Mouse (Mus musculus): ENCODE measurements around the gene Ttc7b. TPM values are rescaled to one million over a fixed set of nuclear protein-coding genes. Genes with fewer than 3 reads are reported as not detected.
A peak's percentile ranks its signal among the peaks of the same experiment; 100 is the strongest.

Ttc7b gene
- polyA plus RNA-seq, 1 experiment from 2014 or later, result 4.0 TPM

GRCm38 (mm10) chr12:100481443-100482026, 39.1 kb downstream of the Ttc7b start:
- no peak overlapping the region for H3K4me2 ChIP-seq (replicated peaks)
- H3K9ac ChIP-seq, result no peak overlapping the region
- no peak overlapping the region for H3K27ac ChIP-seq
- ATAC-seq, result no peak
- peaks cover 7% of the 10 kb centered on the region; the same call in 1 of the 2 replicates for H3K4me1 ChIP-seq (replicated peaks)
- no peaks in the 10 kb centered on the region for H3K9me3 ChIP-seq
- WGBS, result 82% methylated on average over 8 of the region's 8 CpGs
- H3K36me3 ChIP-seq, result no peaks in the 10 kb centered on the region
- no peak overlapping the region for H3K4me3 ChIP-seq (replicated peaks)
- H3K27me3 ChIP-seq (replicated peaks), result no peaks in the 10 kb centered on the region

GRCm38 (mm10) chr12:100480642-100481442, 39.8 kb downstream of the Ttc7b start:
- H3K4me2 ChIP-seq (replicated peaks), result no peak overlapping the region
- H3K4me3 ChIP-seq (replicated peaks), result no peak overlapping the region
- no peak for ATAC-seq
- no peak overlapping the region for H3K9ac ChIP-seq
- no peaks in the 10 kb centered on the region for H3K27me3 ChIP-seq (replicated peaks)
- H3K4me1 ChIP-seq (replicated peaks), result peaks cover 7% of the 10 kb centered on the region; the same call in 1 of the 2 replicates
- H3K9me3 ChIP-seq, result no peaks in the 10 kb centered on the region
- 82% methylated on average over 15 of the region's 15 CpGs for WGBS
- H3K36me3 ChIP-seq, result no peaks in the 10 kb centered on the region
- 0 out of 2 replicates have a peak overlapping the region, but pooled peaks have one; percentile 36 for H3K27ac ChIP-seq

DNA sequence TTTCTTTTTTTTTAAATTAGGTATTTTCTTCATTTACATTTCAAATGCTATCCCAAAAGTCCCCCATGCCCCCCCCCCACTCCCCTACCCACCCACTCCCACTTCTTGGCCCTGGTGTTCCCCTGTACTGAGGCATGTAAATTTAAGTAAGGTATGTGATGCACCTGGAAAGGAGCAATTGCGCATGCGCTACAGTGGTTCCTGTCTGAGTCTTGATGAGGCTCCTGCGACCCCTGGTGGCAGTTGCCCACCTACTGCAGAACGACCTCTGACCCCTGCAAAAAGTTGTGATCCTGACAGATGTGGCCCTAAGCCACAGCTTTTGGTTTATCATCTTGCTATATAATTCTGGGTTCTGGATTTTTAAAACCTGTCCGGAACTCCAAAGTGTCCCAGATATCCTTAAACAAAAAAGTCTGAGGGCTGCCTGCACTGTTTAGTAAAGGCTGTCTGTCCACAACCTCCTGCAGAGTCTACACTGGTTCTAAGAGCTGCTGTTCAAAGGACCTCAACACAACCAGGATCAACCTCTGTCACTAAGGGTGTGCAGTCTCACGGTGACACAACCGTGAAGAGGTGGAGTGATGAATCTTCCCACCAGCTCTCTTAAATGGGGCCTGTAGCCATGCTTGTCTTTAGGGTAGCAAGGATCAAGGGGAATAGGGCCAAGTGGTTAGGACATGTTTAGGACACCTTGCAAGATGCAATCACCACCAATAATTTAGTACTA, 40.6 kb downstream of the Ttc7b start:
- ATAC-seq, result peak; percentile 63

GRCm38 (mm10) chr12:100479270-100479869, 41.3 kb downstream of the Ttc7b start:
- no peak overlapping the region for H3K4me3 ChIP-seq (replicated peaks)
- peak overlapping the region; percentile 77 for H3K27ac ChIP-seq
- no peaks in the 10 kb centered on the region for H3K9me3 ChIP-seq
- H3K4me1 ChIP-seq (replicated peaks), result peaks cover 7% of the 10 kb centered on the region; the same call in 1 of the 2 replicates
- WGBS, result 54% methylated on average over 10 of the region's 10 CpGs
- no peaks in the 10 kb centered on the region for H3K36me3 ChIP-seq
- H3K9ac ChIP-seq, result no peak overlapping the region
- peak overlapping the region; percentile 24 for H3K4me2 ChIP-seq (replicated peaks)
- ATAC-seq, result peak; percentile 76
- no peaks in the 10 kb centered on the region for H3K27me3 ChIP-seq (replicated peaks)

More for the DNA sequence above, 40.6 kb downstream of the Ttc7b start:
- Histone ChIP-seq H3K27ac (0 out of 2 replicates have a peak overlapping the region, but pooled peaks have one; percentile 36), H3K9me3 (no peaks in the 10 kb centered on the region), H3K4me2 (replicated peaks) (no peak overlapping the region), H3K4me3 (replicated peaks) (no peak overlapping the region), H3K9ac (no peak overlapping the region), H3K27me3 (replicated peaks) (no peaks in the 10 kb centered on the region), H3K4me1 (replicated peaks) (peaks cover 7% of the 10 kb centered on the region; the same call in 1 of the 2 replicates), H3K36me3 (no peaks in the 10 kb centered on the region)
- WGBS, result 34% methylated on average over 7 of the region's 7 CpGs

DNA sequence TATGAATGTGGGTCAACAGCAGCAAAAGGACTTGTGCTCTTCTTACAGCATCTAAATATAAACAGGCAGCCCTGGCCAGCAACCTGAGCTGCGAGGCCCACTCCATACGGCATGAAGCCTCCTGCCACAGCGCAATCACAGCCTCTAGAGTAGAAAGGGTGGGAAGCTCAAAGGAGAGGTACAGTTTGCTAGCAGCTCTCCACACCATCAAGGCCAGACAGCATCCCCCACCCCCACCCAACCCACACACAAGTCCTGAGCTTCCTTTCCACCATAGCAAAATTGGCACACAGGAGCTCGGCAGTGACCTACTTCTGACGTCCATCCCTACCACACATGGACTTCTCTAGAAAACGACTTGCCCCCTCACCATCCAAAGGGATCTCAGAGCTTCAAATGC, 42.0 kb downstream of the Ttc7b start:
- H3K36me3 ChIP-seq, result no peaks in the 10 kb centered on the region
- 71% methylated on average over 6 of the region's 6 CpGs for WGBS
- no peaks in the 10 kb centered on the region for H3K27me3 ChIP-seq (replicated peaks)
- no peaks in the 10 kb centered on the region for H3K9me3 ChIP-seq
- H3K27ac ChIP-seq, result peak overlapping the region; percentile 77
- H3K4me1 ChIP-seq (replicated peaks), result peaks cover 7% of the 10 kb centered on the region; the same call in 1 of the 2 replicates
- no peak overlapping the region for H3K9ac ChIP-seq
- peak overlapping the region; percentile 24 for H3K4me2 ChIP-seq (replicated peaks)
- no peak for ATAC-seq
- no peak overlapping the region for H3K4me3 ChIP-seq (replicated peaks)

- H3K9me3 ChIP-seq, result no peaks in the 10 kb centered on the region
- H3K27ac ChIP-seq, result no peak overlapping the region
- H3K4me2 ChIP-seq (replicated peaks), result no peak overlapping the region
- H3K4me3 ChIP-seq (replicated peaks), result no peak overlapping the region
- no peaks in the 10 kb centered on the region for H3K36me3 ChIP-seq
- no peak overlapping the region for H3K9ac ChIP-seq
- no peaks in the 10 kb centered on the region for H3K27me3 ChIP-seq (replicated peaks)
- WGBS, result 61% methylated on average over 6 of the region's 6 CpGs
- no peak for ATAC-seq
- H3K4me1 ChIP-seq (replicated peaks), result peaks cover 7% of the 10 kb centered on the region; the same call in 1 of the 2 replicates
These were observed 42.5 kb downstream of the Ttc7b start for GRCm38 (mm10) chr12:100478151-100478550.

GRCm38 (mm10) chr12:100477474-100477873, 43.2 kb downstream of the Ttc7b start:
- ATAC-seq, result no peak
- H3K4me3 ChIP-seq (replicated peaks), result no peak overlapping the region
- no peak overlapping the region for H3K27ac ChIP-seq
- no peak overlapping the region for H3K9ac ChIP-seq
- H3K27me3 ChIP-seq (replicated peaks), result no peaks in the 10 kb centered on the region
- H3K4me1 ChIP-seq (replicated peaks), result peaks cover 7% of the 10 kb centered on the region; the same call in 1 of the 2 replicates
- no peak overlapping the region for H3K4me2 ChIP-seq (replicated peaks)
- 87% methylated on average over 6 of the region's 6 CpGs for WGBS
- no peaks in the 10 kb centered on the region for H3K36me3 ChIP-seq
- no peaks in the 10 kb centered on the region for H3K9me3 ChIP-seq

DNA sequence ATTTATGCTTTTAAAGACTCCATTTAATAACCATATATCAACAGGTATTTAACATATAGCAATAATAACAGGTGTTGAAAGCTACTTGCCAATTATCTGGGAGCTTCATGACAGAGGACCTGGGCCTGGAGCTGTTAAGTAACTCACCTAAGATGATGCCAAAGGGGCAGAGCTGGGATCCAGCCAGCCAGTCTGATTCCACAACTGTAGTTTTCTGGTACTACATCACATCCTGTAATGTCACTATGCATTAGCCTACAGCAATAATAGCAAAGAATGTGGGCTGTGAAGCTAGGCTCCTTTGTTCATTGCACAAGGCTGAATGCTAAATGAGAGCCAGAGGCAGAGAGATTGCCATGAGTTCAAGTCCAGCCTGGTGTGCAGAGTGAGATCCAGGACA, 44.3 kb downstream of the Ttc7b start:
- H3K36me3 ChIP-seq, result no peaks in the 10 kb centered on the region
- H3K9ac ChIP-seq, result no peak overlapping the region
- no peak overlapping the region for H3K4me3 ChIP-seq (replicated peaks)
- peaks cover 7% of the 10 kb centered on the region; the same call in 1 of the 2 replicates for H3K4me1 ChIP-seq (replicated peaks)
- no peak overlapping the region for H3K27ac ChIP-seq
- no peaks in the 10 kb centered on the region for H3K9me3 ChIP-seq
- no peak overlapping the region for H3K4me2 ChIP-seq (replicated peaks)
- H3K27me3 ChIP-seq (replicated peaks), result no peaks in the 10 kb centered on the region
- no peak for ATAC-seq

DNA sequence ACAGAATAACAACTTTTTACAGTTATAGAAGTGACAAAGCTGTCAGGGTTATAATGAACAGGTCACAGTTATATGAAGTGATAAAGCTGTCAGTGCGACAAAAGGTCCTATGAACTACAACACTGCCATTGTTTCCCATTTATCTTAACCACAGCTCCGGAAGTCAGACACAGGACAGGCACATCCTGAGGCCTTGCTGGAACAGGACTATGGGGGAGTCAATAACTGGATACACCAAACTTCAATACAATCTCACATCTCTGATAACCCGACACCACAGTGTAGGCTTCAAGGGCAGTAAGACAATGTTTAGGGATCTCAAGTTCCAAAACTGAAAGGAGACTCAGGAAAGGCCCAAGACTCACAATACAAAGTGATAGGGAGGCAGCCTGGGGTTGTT, 45.1 kb downstream of the Ttc7b start:
- H3K36me3 ChIP-seq, result no peaks in the 10 kb centered on the region
- H3K4me3 ChIP-seq (replicated peaks), result no peak overlapping the region
- no peaks in the 10 kb centered on the region for H3K27me3 ChIP-seq (replicated peaks)
- H3K27ac ChIP-seq, result peak overlapping the region; percentile 42
- H3K9ac ChIP-seq, result no peak overlapping the region
- H3K9me3 ChIP-seq, result no peaks in the 10 kb centered on the region
- 50% methylated on average over 3 of the region's 3 CpGs for WGBS
- ATAC-seq, result no peak
- no peak overlapping the region for H3K4me2 ChIP-seq (replicated peaks)
- H3K4me1 ChIP-seq (replicated peaks), result peaks cover 6% of the 10 kb centered on the region; the same call in 1 of the 2 replicates

- peaks cover 3% of the 10 kb centered on the region; the same call in 1 of the 2 replicates for H3K4me1 ChIP-seq (replicated peaks)
- H3K27ac ChIP-seq, result peak overlapping the region; percentile 85
- no peak overlapping the region for H3K9ac ChIP-seq
- ATAC-seq, result peak; percentile 86
- no peak overlapping the region for H3K4me3 ChIP-seq (replicated peaks)
- no peaks in the 10 kb centered on the region for H3K9me3 ChIP-seq
- no peaks in the 10 kb centered on the region for H3K27me3 ChIP-seq (replicated peaks)
- 63% methylated on average over 3 of the region's 3 CpGs for WGBS
- H3K36me3 ChIP-seq, result no peaks in the 10 kb centered on the region
- H3K4me2 ChIP-seq (replicated peaks), result no peak overlapping the region
These were observed 45.8 kb downstream of the Ttc7b start for GRCm38 (mm10) chr12:100474661-100475321.

- Histone ChIP-seq H3K27me3 (replicated peaks) (no peaks in the 10 kb centered on the region), H3K36me3 (no peaks in the 10 kb centered on the region), H3K9me3 (no peaks in the 10 kb centered on the region), H3K9ac (no peak overlapping the region), H3K4me2 (replicated peaks) (no peak overlapping the region), H3K27ac (no peak overlapping the region), H3K4me3 (replicated peaks) (no peak overlapping the region), H3K4me1 (replicated peaks) (no peaks in the 10 kb centered on the region; the same call in 1 of the 2 replicates)
- 84% methylated on average over 9 of the region's 9 CpGs for WGBS
- ATAC-seq, result no peak
These were observed 50.3 kb downstream of the Ttc7b start for GRCm38 (mm10) chr12:100470295-100470694.

Measured in intestine, embryonic 15.5 days (tissue).